Mouse (Mus musculus): ENCODE data around the gene Gm20388. TPM values are rescaled to one million over a fixed set of nuclear protein-coding genes. Genes with fewer than 3 reads are reported as not detected.

The Gm20388 gene
- polyA plus RNA-seq, 1 experiment from 2014 or later: not detected

- Histone ChIP-seq H3K4me3 (no peak overlapping the region), H3K27me3 (replicated peaks) (no peaks in the 10 kb centered on the region), H3K36me3 (peaks cover 31% of the 10 kb centered on the region), H3K4me1 (peaks cover 15% of the 10 kb centered on the region), H3K9ac (no peak overlapping the region), H3K4me2 (no peak overlapping the region), H3K9me3 (no peaks in the 10 kb centered on the region), H3K27ac (replicated peaks) (no peak overlapping the region)
- WGBS: 71% methylated on average over 5 of the region's 5 CpGs
- ATAC-seq (ENCODE audit: extremely low read depth, insufficient number of reproducible peaks, low FRiP score, low TSS enrichment): no peak
Measured at GRCm38 (mm10) chr8:123105553-123106326, 3195.1 kb downstream of the Gm20388 start.

- H3K9me3 ChIP-seq: no peaks in the 10 kb centered on the region
- H3K4me3 ChIP-seq: no peak overlapping the region
- H3K9ac ChIP-seq: no peak overlapping the region
- H3K4me1 ChIP-seq: peaks cover 14% of the 10 kb centered on the region
- no peak overlapping the region for H3K27ac ChIP-seq (replicated peaks)
- WGBS: 47% methylated on average over 2 of the region's 2 CpGs
- H3K4me2 ChIP-seq: no peak overlapping the region
- ATAC-seq (ENCODE audit: extremely low read depth, insufficient number of reproducible peaks, low FRiP score, low TSS enrichment): no peak
- H3K27me3 ChIP-seq (replicated peaks): peaks cover 3% of the 10 kb centered on the region; the same call in 1 of the 2 replicates
- H3K36me3 ChIP-seq: peaks cover 31% of the 10 kb centered on the region
Measured at GRCm38 (mm10) chr8:123106531-123106930, 3195.9 kb downstream of the Gm20388 start.

GRCm38 (mm10) chr8:123108010-123108409 is 3197.4 kb downstream of the Gm20388 start:
- no peak for ATAC-seq (ENCODE audit: extremely low read depth, insufficient number of reproducible peaks, low FRiP score, low TSS enrichment)
- Histone ChIP-seq H3K4me3 (no peak overlapping the region), H3K9me3 (no peaks in the 10 kb centered on the region), H3K27me3 (replicated peaks) (peaks cover 5% of the 10 kb centered on the region; the same call in 1 of the 2 replicates), H3K4me1 (peaks cover 11% of the 10 kb centered on the region), H3K4me2 (no peak overlapping the region), H3K9ac (no peak overlapping the region), H3K27ac (replicated peaks) (no peak overlapping the region), H3K36me3 (peaks cover 31% of the 10 kb centered on the region)
- WGBS: 76% methylated on average over 1 of the region's 1 CpGs

DNA sequence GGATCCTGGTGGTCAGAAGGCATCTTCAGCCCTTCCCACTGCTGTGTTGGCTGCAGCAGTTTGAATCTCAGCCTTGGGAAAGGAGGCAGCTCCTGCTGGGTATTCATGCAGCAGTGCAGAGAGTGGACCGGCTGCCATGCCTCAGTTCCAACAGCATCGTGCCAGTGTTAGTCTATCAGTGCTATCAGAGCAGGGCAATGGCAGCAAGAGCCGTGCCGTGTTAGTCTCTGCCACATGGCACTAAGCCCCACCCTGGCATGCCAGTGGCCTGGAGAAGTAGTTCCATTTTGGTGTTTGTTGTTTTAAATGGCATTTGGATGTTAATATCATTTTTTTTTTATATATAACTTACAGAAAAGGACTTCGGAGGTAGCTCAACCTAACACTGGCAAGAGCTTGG is 3198.3 kb downstream of the Gm20388 start:
- Histone ChIP-seq H3K9me3 (no peaks in the 10 kb centered on the region), H3K36me3 (peaks cover 22% of the 10 kb centered on the region), H3K9ac (no peak overlapping the region), H3K4me2 (no peak overlapping the region), H3K4me1 (peaks cover 5% of the 10 kb centered on the region), H3K27ac (replicated peaks) (no peak overlapping the region), H3K4me3 (no peak overlapping the region), H3K27me3 (replicated peaks) (peaks cover 5% of the 10 kb centered on the region; the same call in 1 of the 2 replicates)
- 71% methylated on average over 5 of the region's 5 CpGs for WGBS
- no peak for ATAC-seq (ENCODE audit: extremely low read depth, insufficient number of reproducible peaks, low FRiP score, low TSS enrichment)

DNA sequence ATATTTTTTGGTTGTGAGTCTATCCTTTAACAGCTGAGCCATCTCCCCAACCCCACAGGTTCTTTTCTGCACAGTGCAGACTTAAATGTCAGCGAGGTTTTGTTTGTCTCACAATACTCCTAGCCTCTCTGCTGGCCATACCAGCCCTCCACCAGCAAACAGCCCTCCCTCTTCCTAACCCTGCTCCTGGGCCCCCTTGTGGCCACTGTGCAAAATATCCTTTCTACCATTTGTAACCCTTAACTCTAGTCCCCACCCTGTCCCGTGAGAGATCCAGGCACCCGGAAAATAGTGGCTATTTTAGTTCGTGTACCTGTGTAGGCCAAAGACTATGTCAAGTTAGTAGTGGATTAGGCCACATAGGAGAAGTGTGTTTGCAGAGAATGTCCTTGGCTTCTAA is 3200.0 kb downstream of the Gm20388 start:
- H3K9ac ChIP-seq: no peak overlapping the region
- peaks cover 17% of the 10 kb centered on the region for H3K27me3 ChIP-seq (replicated peaks)
- 10% methylated on average over 4 of the region's 4 CpGs for WGBS
- H3K4me1 ChIP-seq: 0 out of 2 replicates have a peak, but pooled peaks cover 7% of the 10 kb centered on the region
- no peak; the same call in 1 of the 2 replicates for ATAC-seq (ENCODE audit: extremely low read depth, insufficient number of reproducible peaks, low FRiP score, low TSS enrichment)
- no peak overlapping the region for H3K4me2 ChIP-seq
- peaks cover 5% of the 10 kb centered on the region for H3K36me3 ChIP-seq
- H3K27ac ChIP-seq (replicated peaks): no peak overlapping the region
- no peak overlapping the region for H3K4me3 ChIP-seq
- no peaks in the 10 kb centered on the region for H3K9me3 ChIP-seq

DNA sequence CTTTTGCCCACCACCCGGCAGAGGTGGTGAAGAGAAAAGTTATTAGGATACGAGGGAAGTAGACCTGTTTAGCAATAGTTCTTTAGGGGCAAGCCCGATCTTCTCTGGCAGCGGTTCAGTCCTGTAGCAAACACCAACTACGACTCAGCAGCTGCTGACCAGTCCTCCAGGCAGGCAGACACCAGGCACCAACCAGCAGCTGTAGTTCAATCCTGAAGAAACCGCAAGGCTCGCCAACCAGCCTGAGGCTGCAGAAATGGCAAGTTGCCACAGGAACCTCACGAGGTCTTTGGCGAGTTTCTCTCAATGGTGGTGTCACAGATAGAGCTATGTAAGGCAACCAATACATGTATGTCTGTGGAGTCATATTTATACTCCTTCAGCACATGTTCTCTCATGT is 3202.3 kb downstream of the Gm20388 start:
- no peak overlapping the region for H3K27ac ChIP-seq (replicated peaks)
- H3K27me3 ChIP-seq (replicated peaks): peaks cover 40% of the 10 kb centered on the region
- ATAC-seq (ENCODE audit: extremely low read depth, insufficient number of reproducible peaks, low FRiP score, low TSS enrichment): no peak
- no peak overlapping the region for H3K4me2 ChIP-seq
- no peaks in the 10 kb centered on the region for H3K36me3 ChIP-seq
- H3K4me3 ChIP-seq: no peak overlapping the region
- peaks cover 22% of the 10 kb centered on the region for H3K4me1 ChIP-seq
- H3K9me3 ChIP-seq: no peaks in the 10 kb centered on the region
- WGBS: 76% methylated on average over 9 of the region's 9 CpGs
- H3K9ac ChIP-seq: no peak overlapping the region

GRCm38 (mm10) chr8:123113908-123114469 is 3203.3 kb downstream of the Gm20388 start:
- peaks cover 51% of the 10 kb centered on the region for H3K27me3 ChIP-seq (replicated peaks)
- H3K9ac ChIP-seq: peak overlapping the region; percentile 33; the same call in 1 of the 2 replicates
- no peak overlapping the region for H3K4me2 ChIP-seq
- no peaks in the 10 kb centered on the region for H3K9me3 ChIP-seq
- no peak overlapping the region for H3K27ac ChIP-seq (replicated peaks)
- peaks cover 28% of the 10 kb centered on the region for H3K4me1 ChIP-seq
- H3K36me3 ChIP-seq: no peaks in the 10 kb centered on the region
- no peak for ATAC-seq (ENCODE audit: extremely low read depth, insufficient number of reproducible peaks, low FRiP score, low TSS enrichment)
- WGBS: 30% methylated on average over 2 of the region's 2 CpGs
- no peak overlapping the region for H3K4me3 ChIP-seq

- Histone ChIP-seq H3K27ac (replicated peaks) (no peak overlapping the region), H3K4me1 (peaks cover 28% of the 10 kb centered on the region), H3K36me3 (no peaks in the 10 kb centered on the region), H3K4me3 (no peak overlapping the region), H3K27me3 (replicated peaks) (peaks cover 57% of the 10 kb centered on the region), H3K9me3 (no peaks in the 10 kb centered on the region), H3K9ac (peak overlapping the region; percentile 33; the same call in 1 of the 2 replicates), H3K4me2 (no peak overlapping the region)
- 39% methylated on average over 3 of the region's 3 CpGs for WGBS
- ATAC-seq (ENCODE audit: extremely low read depth, insufficient number of reproducible peaks, low FRiP score, low TSS enrichment): no peak
Measured at GRCm38 (mm10) chr8:123114644-123115043, 3204.0 kb downstream of the Gm20388 start.

DNA sequence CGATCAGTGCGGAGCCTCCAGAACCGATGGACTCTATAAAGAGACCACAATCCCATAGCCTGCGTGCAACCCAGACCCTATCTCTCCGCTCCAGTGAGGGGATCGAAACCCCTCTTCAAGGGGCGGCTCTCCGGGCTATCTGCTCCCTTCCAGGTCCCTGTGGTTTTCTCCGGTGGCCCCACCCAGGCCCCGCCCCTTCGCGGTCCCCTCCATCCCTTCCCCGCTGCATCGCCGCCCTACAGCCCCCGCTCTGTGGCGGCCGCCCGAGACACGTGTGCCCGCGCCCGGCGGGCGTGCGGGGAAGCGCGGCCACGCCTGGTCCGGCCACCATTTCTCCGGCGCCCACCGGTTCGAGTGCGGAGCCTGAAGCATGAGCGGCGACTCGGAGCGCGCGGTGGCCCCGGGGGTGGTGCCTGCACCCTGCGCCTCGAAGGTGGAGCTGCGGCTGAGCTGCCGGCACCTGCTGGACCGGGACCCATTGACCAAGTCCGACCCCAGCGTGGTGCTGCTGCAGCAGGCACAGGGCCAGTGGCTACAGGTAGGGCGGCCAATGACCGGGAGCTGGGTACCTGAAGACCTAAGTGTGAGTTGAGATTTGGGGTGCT is 3206.6 kb downstream of the Gm20388 start, which contains the start of gene Cpne7:
Cpne7 (plus strand) TSS at position 248 of the 605 bp plus-strand sequence.
- Histone ChIP-seq H3K9me3 (no peaks in the 10 kb centered on the region), H3K4me1 (peaks cover 28% of the 10 kb centered on the region), H3K4me2 (peak within 1 kb of the TSS; percentile 91), H3K27ac (replicated peaks) (no peak within 1 kb of the TSS), H3K9ac (peak within 1 kb of the TSS; percentile 73), H3K36me3 (no peaks in the 10 kb centered on the region), H3K4me3 (peak within 1 kb of the TSS; percentile 57), H3K27me3 (replicated peaks) (peaks cover 59% of the 10 kb centered on the region)
- 1% methylated on average over 51 of the region's 51 CpGs for WGBS
- peak; percentile 50; the same call in 1 of the 2 replicates for ATAC-seq (ENCODE audit: extremely low read depth, insufficient number of reproducible peaks, low FRiP score, low TSS enrichment)

DNA sequence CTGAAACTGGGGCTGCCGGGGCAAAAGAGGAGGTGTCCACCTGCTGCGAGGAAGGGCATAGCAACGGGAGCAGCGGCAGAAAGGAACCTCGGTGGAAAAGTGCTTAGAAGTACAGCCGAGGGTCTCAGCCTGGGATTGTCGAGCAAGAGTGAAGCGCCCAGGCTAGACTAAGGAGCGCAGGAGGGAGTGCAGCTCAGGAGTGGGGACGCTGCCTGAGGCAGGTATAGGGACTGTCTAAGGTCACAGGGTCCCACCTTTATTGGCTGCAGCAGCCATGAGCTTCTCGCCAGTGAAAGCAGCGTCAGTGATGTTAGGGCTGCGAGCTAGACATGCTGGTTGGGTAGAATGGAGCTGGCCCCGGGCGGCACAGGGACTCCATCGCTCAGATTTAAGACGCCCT is 3207.1 kb downstream of the Gm20388 start:
- no peaks in the 10 kb centered on the region for H3K36me3 ChIP-seq
- no peaks in the 10 kb centered on the region for H3K9me3 ChIP-seq
- peak overlapping the region; percentile 57 for H3K4me3 ChIP-seq
- H3K4me1 ChIP-seq: peaks cover 28% of the 10 kb centered on the region
- WGBS: 6% methylated on average over 17 of the region's 17 CpGs
- ATAC-seq (ENCODE audit: extremely low read depth, insufficient number of reproducible peaks, low FRiP score, low TSS enrichment): no peak
- peak overlapping the region; percentile 73 for H3K9ac ChIP-seq
- no peak overlapping the region for H3K27ac ChIP-seq (replicated peaks)
- peak overlapping the region; percentile 91 for H3K4me2 ChIP-seq
- peaks cover 64% of the 10 kb centered on the region for H3K27me3 ChIP-seq (replicated peaks)

DNA sequence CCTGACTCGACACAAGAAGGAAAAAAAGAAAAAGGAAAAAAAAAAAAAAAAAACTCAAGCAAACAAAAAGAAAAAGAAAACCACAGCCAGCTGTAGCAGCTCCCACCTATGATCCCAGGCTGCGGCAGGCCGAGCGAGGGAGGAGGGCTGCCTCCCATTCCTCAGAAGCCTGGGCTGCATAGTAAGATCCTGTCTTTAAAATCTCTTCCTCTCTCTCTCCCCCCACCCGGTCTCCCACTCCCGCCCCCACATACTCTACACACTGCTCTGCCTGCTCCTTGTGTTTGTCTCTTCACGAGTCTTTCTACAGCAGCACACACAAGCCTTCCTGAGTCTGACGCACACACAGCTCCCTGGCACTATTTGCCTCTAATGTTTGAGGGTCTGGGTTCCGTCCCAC is 3211.4 kb downstream of the Gm20388 start:
- 50% methylated on average over 9 of the region's 9 CpGs for WGBS
- no peak overlapping the region for H3K9ac ChIP-seq
- H3K4me2 ChIP-seq: no peak overlapping the region
- no peaks in the 10 kb centered on the region for H3K9me3 ChIP-seq
- H3K27me3 ChIP-seq (replicated peaks): peaks cover 70% of the 10 kb centered on the region
- H3K4me3 ChIP-seq: no peak overlapping the region
- peaks cover 30% of the 10 kb centered on the region for H3K4me1 ChIP-seq
- H3K36me3 ChIP-seq: no peaks in the 10 kb centered on the region
- ATAC-seq (ENCODE audit: extremely low read depth, insufficient number of reproducible peaks, low FRiP score, low TSS enrichment): no peak
- no peak overlapping the region for H3K27ac ChIP-seq (replicated peaks)

All from heart, embryonic 13.5 days (tissue).